Mouse (Mus musculus) CD8-positive naive resting alpha-beta T cell, adult 57 days (primary cell): Measurements from ENCODE around the gene Gal3st3. TPM values are rescaled to one million over a fixed set of nuclear protein-coding genes. Genes with fewer than 3 reads are reported as not detected.

Experiments
- total RNA-seq: library from RNA; stranded (reverse); gene quantifications from one replicate; pipeline ENCODE4 v1.2.4, GENCODE M21; 2023

Gal3st3 gene
- not detected for total RNA-seq

GRCm38 (mm10) chr19:5297903-5298800 lies at the start of gene Gal3st3:
TSS of gene Gal3st3 (plus strand) at chr19:5298331.

GRCm38 (mm10) chr19:5272801-5273733 lies 25.1 kb upstream of the Gal3st3 start, which contains the start of gene Pacs1:
TSS of gene Pacs1 (minus strand) at chr19:5273119.

GRCm38 (mm10) chr19:5294972-5295735 lies 3.0 kb upstream of the Gal3st3 start, which contains the start of gene Sf3b2:
TSS of gene Sf3b2 (minus strand) at chr19:5295455.

GRCm38 (mm10) chr19:5335441-5335840 lies 37.3 kb downstream of the Gal3st3 start, which contains the start of gene Catsper1:
TSS of gene Catsper1 (plus strand) at chr19:5335741.

GRCm38 (mm10) chr19:5349502-5349873 lies 51.4 kb downstream of the Gal3st3 start, which contains the start of gene Cst6:
TSS of gene Cst6 (minus strand) at chr19:5349574.

Other genes with a start within 250 kb of the Gal3st3 start
- 4.6 TPM for gene Rin1, start 247.8 kb upstream of the Gal3st3 start, total RNA-seq
- not detected for gene Cd248, start 230.3 kb upstream of the Gal3st3 start, total RNA-seq
- not detected for gene Tmem151a, start 212.8 kb upstream of the Gal3st3 start, total RNA-seq
- gene Yif1a, start 209.8 kb upstream of the Gal3st3 start, total RNA-seq, result 26.5 TPM
- 0.92 TPM for gene Cnih2, start 199.8 kb upstream of the Gal3st3 start, total RNA-seq
- 90.0 TPM for gene Rab1b, start 191.3 kb upstream of the Gal3st3 start, total RNA-seq
- 27.5 TPM for gene Klc2, start 179.8 kb upstream of the Gal3st3 start, total RNA-seq
- gene Pacs1, start 25.2 kb upstream of the Gal3st3 start, total RNA-seq, result 95.0 TPM
- 240 TPM for gene Sf3b2, start 2.9 kb upstream of the Gal3st3 start, total RNA-seq
- not detected for gene Catsper1, start 37.4 kb downstream of the Gal3st3 start, total RNA-seq
- not detected for gene Cst6, start 51.2 kb downstream of the Gal3st3 start, total RNA-seq
- 34.6 TPM for gene Eif1ad, start 68.4 kb downstream of the Gal3st3 start, total RNA-seq
- gene Banf1, start 68.8 kb downstream of the Gal3st3 start, total RNA-seq, result 108 TPM
- gene Sart1, start 90.4 kb downstream of the Gal3st3 start, total RNA-seq, result 167 TPM
- 0.86 TPM for gene Tsga10ip, start 104.2 kb downstream of the Gal3st3 start, total RNA-seq
- 162 TPM for gene Drap1, start 126.6 kb downstream of the Gal3st3 start, total RNA-seq
- gene AI837181, start 126.8 kb downstream of the Gal3st3 start, total RNA-seq, result 50.8 TPM
- gene Fosl1, start 149.2 kb downstream of the Gal3st3 start, total RNA-seq, result 1.4 TPM
- gene Ccdc85b, start 159.6 kb downstream of the Gal3st3 start, total RNA-seq, result 7.1 TPM
- gene Fibp, start 162.3 kb downstream of the Gal3st3 start, total RNA-seq, result 91.2 TPM
- gene Ctsw, start 170.2 kb downstream of the Gal3st3 start, total RNA-seq, result 223 TPM
- 1.4 TPM for gene Efemp2, start 175.6 kb downstream of the Gal3st3 start, total RNA-seq
- 41.4 TPM for gene Mus81, start 190.1 kb downstream of the Gal3st3 start, total RNA-seq
- gene Cfl1, start 192.1 kb downstream of the Gal3st3 start, total RNA-seq, result 1,395 TPM
- gene 1700020D05Rik, start 205.5 kb downstream of the Gal3st3 start, total RNA-seq, result 1.7 TPM
- 8.0 TPM for gene Snx32, start 212.2 kb downstream of the Gal3st3 start, total RNA-seq